Mouse (Mus musculus) ES-E14 (cell line): ENCODE results near the gene Mad2l1bp. TPM values are rescaled to one million over a fixed set of nuclear protein-coding genes. Genes with fewer than 3 reads are reported as not detected.

Experiments
- DNase-seq: peaks from one replicate; pipeline ENCODE4 v3.0.0-alpha.2; 2013; ENCODE audit warnings: low read depth, low spot score
- H3K27ac ChIP-seq: 2 replicates; pipeline ENCODE4 v1.5.1; 2012; ENCODE audit warnings: low read depth, mild to moderate bottlenecking, low read length, moderate library complexity, mixed read lengths; ENCODE audit not compliant: poor library complexity, insufficient read depth, severe bottlenecking
- H3K36me3 ChIP-seq: 2 replicates; pipeline ENCODE4 v1.6.1; 2012; ENCODE audit warnings: mild to moderate bottlenecking, low read length, moderate library complexity, mixed read lengths; ENCODE audit not compliant: control insufficient read depth, poor library complexity, insufficient read depth, severe bottlenecking
- H3K4me1 ChIP-seq, 2 experiments: fragments of 150-350 bp in 1 of 2; sonication (generic) in 1 of 2; 2 replicates each; pipeline ENCODE4 v1.6.1; 2012; ENCODE audit warnings: low read length in 2 of 2, mild to moderate bottlenecking in 1 of 2, mixed read lengths in 1 of 2; ENCODE audit not compliant: control insufficient read depth in 2 of 2, insufficient read depth in 2 of 2, poor library complexity in 1 of 2
- H3K4me3 ChIP-seq, 2 experiments: fragments of 150-350 bp in 1 of 2; sonication (generic) in 1 of 2; 2 replicates each; pipeline ENCODE4 v1.5.1; 2012; ENCODE audit warnings: low read length in 2 of 2, low read depth in 1 of 2, mild to moderate bottlenecking in 1 of 2, mixed read lengths in 1 of 2; ENCODE audit not compliant: insufficient read depth in 1 of 2, poor library complexity in 1 of 2, severe bottlenecking in 1 of 2
- H3K9ac ChIP-seq: 2 replicates; pipeline ENCODE4 v1.6.1; 2012; ENCODE audit warnings: low read depth, mild to moderate bottlenecking, low read length, mixed read lengths; ENCODE audit not compliant: poor library complexity, insufficient read depth, severe bottlenecking
- H3K9me3 ChIP-seq: fragments of 150-350 bp; sonication (generic); 2 replicates; pipeline ENCODE4 v1.6.1; 2012; ENCODE audit warnings: low read depth, mild to moderate bottlenecking, low read length; ENCODE audit not compliant: control insufficient read depth, insufficient read depth
- CHD2 ChIP-seq: IDR thresholded peaks from 2 replicates; pipeline ENCODE4 v1.6.1; 2014; ENCODE audit warnings: mild to moderate bottlenecking, low read depth, low read length, inconsistent platforms
- HCFC1 ChIP-seq: IDR thresholded peaks from 2 replicates; pipeline ENCODE4 v1.6.1; 2012; ENCODE audit warnings: low read length, inconsistent platforms, borderline replicate concordance; ENCODE audit not compliant: insufficient read depth
- MAFK ChIP-seq: IDR thresholded peaks from 2 replicates; pipeline ENCODE4 v1.6.1; 2014; ENCODE audit warnings: mild to moderate bottlenecking, low read depth, low read length, inconsistent platforms; ENCODE audit not compliant: insufficient read depth
- ZC3H11A ChIP-seq: IDR thresholded peaks from 2 replicates; pipeline ENCODE4 v1.6.1; 2012; ENCODE audit warnings: low read depth, mild to moderate bottlenecking, inconsistent platforms, low read length, borderline replicate concordance
- ZNF384 ChIP-seq: IDR thresholded peaks from 2 replicates; pipeline ENCODE4 v1.6.1; 2012; ENCODE audit warnings: low read depth, low read length, inconsistent platforms
- in situ Hi-C, 2 experiments: fragments of 600-800 bp; cut with MboI; formaldehyde crosslinking; loops; one replicate each; pipeline ENCODE4 v1.15.1; 2025; ENCODE audit warnings: low sequenced_read_pairs in 2 of 2, inconsistent platforms in 1 of 2; ENCODE audit not compliant: unreplicated experiment in 2 of 2
- total RNA-seq: library from RNA; depleted of rRNA; stranded (reverse); fragments of 300-350 nt; gene quantifications from 2 replicates; pipeline ENCODE4 v1.2.3, GENCODE M21; 2012

The Mad2l1bp gene
- total RNA-seq, 1 experiment, result 8.2 TPM

DNA sequence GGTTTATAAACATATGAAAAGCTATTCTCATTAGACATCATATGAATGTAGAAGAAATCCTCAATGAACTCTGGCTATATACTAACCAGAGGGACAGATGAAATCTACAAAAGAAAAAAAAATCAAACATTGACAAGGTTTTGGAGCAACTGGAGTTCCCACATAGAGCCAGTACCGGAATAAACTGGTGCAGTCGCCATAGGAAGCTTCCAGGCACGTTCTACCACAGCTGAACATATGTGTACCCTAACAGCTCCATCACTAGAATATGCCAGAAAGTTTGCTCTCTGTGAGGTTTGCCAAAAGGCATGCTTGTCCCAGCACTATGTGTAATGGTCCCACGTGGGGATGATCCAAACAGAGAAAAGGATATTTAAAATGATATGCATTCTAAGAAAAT is 45.1 kb downstream of the Mad2l1bp start:
- H3K27ac ChIP-seq, result no peak overlapping the region
- in situ Hi-C loops, result no loop called here
- no peaks in the 10 kb centered on the region for H3K9me3 ChIP-seq
- no peak overlapping the region for H3K9ac ChIP-seq
- H3K36me3 ChIP-seq, result no peaks in the 10 kb centered on the region
- H3K4me3 ChIP-seq, result no peak overlapping the region
- H3K4me1 ChIP-seq, result no peaks in the 10 kb centered on the region
- no peak for DNase-seq
- TF ChIP-seq ZNF384 (no peak), HCFC1 (no peak), CHD2 (no peak), ZC3H11A (no peak), MAFK (no peak)

- Histone ChIP-seq H3K4me3 (peak overlapping the region in 1 of 2 experiments; percentile 15; a peak in 1 of 4 replicates), H3K4me1 (no peaks in the 10 kb centered on the region), H3K9ac (no peak overlapping the region), H3K9me3 (no peaks in the 10 kb centered on the region), H3K36me3 (no peaks in the 10 kb centered on the region), H3K27ac (no peak overlapping the region)
- in situ Hi-C loops, result no loop called here
- TF ChIP-seq MAFK (no peak), CHD2 (no peak), ZC3H11A (no peak), ZNF384 (no peak), HCFC1 (no peak)
- no peak for DNase-seq
Observed at GRCm38 (mm10) chr17:46104487-46104886, 48.9 kb downstream of the Mad2l1bp start.

GRCm38 (mm10) chr17:46102608-46103159 is 50.7 kb downstream of the Mad2l1bp start:
- TF ChIP-seq ZC3H11A (no peak), MAFK (0 out of 2 replicates have a peak, but pooled peaks have one; percentile 50)
- no peak for DNase-seq

DNA sequence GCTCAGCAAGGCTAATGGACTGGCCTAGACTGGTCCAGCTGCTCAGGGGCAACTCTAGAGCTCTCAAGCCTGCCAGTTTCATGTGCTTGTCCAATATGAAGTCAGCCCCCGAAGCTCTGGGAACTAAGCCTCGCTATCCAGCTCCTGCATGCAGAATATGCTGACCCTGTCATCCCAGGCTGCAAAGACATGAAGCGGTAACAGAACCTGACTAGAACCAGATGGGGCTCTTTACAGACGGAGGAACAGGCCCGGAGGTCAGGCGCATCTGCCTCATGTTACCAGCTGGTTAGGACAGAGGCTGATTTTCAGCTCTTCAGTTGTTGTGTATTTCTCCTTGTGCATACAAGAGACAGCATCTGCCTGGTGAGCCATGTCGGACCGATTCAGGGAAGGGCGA is 51.4 kb downstream of the Mad2l1bp start:
- no peaks in the 10 kb centered on the region for H3K36me3 ChIP-seq
- no peak overlapping the region for H3K27ac ChIP-seq
- no peak for DNase-seq
- in situ Hi-C loops, result no loop called here
- no peaks in the 10 kb centered on the region for H3K9me3 ChIP-seq
- TF ChIP-seq HCFC1 (no peak), ZC3H11A (no peak), MAFK (no peak), ZNF384 (no peak), CHD2 (no peak)
- H3K4me1 ChIP-seq, result no peaks in the 10 kb centered on the region
- H3K4me3 ChIP-seq, result no peak overlapping the region
- H3K9ac ChIP-seq, result no peak overlapping the region

More at GRCm38 (mm10) chr17:46102608-46103159, 50.7 kb downstream of the Mad2l1bp start:
- Histone ChIP-seq H3K4me1 (no peaks in the 10 kb centered on the region), H3K9ac (no peak overlapping the region), H3K27ac (no peak overlapping the region), H3K9me3 (no peaks in the 10 kb centered on the region), H3K4me3 (no peak overlapping the region), H3K36me3 (no peaks in the 10 kb centered on the region)
- in situ Hi-C loops, result no loop called here

GRCm38 (mm10) chr17:46098525-46098924 is 54.8 kb downstream of the Mad2l1bp start:
- no peak for TF ChIP-seq MAFK
- TF ChIP-seq ZNF384, result no peak
- no peak for TF ChIP-seq HCFC1
- no peak for TF ChIP-seq CHD2
- TF ChIP-seq ZC3H11A, result no peak
- H3K9me3 ChIP-seq, result no peaks in the 10 kb centered on the region
- in situ Hi-C loops, result no loop called here
- no peaks in the 10 kb centered on the region for H3K4me1 ChIP-seq
- no peak overlapping the region for H3K9ac ChIP-seq
- no peak overlapping the region for H3K4me3 ChIP-seq
- H3K36me3 ChIP-seq, result no peaks in the 10 kb centered on the region
- H3K27ac ChIP-seq, result no peak overlapping the region
- DNase-seq, result no peak
